ENCODE assay signal across 14 mouse cellular contexts in genomic region chr5:14955928-14956706, GRCm38 (mm10). TPM values are rescaled to one million over a fixed set of nuclear protein-coding genes. Genes with fewer than 3 reads are reported as not detected.
DNase-seq lines count a peak whose midpoint lies in the region; ATAC-seq and TF ChIP-seq lines count a peak whose summit lies in the region.
"Not testable (repeated sequence)": the region's sequence is repeated elsewhere in the genome, so short reads cannot be mapped to it uniquely, and the experiment has no call there.
"Had no signal": no experiment of that assay in that cellular context is flagged by ENCODE, and none has a peak within 500 bp of the region (broad histone marks: within the 10 kb centered on the region; RNA-seq: fewer than 3 reads in every experiment).

No protein-coding gene starts in this region.

- ATAC-seq in embryonic facial prominence, embryonic 15.5 days (ENCODE audit: insufficient number of reproducible peaks, low FRiP score, low TSS enrichment, low read depth), result peak; percentile 65; the same call in 1 of the 2 replicates
- ATAC-seq in heart, embryonic 14.5 days (ENCODE audit: insufficient number of reproducible peaks, insufficient read depth, low FRiP score, low read depth), result peak; percentile 35; the same call in 1 of the 2 replicates
- ATAC-seq in hindbrain, embryonic 14.5 days (ENCODE audit: low FRiP score), result peak; percentile 64
- 0 out of 2 replicates have a peak, but pooled peaks have one; percentile 40 for ATAC-seq in kidney, postnatal 0 days (replicated peaks; ENCODE audit: low FRiP score, low read depth)
- 0 out of 2 replicates have a peak, but pooled peaks have one; percentile 9 for ATAC-seq in midbrain, embryonic 13.5 days
- ATAC-seq in neural tube, embryonic 12.5 days (ENCODE audit: low FRiP score, low read depth), result peak; percentile 44; the same call in 1 of the 2 replicates

- not testable (repeated sequence) for H3K27me3 ChIP-seq in embryonic facial prominence, embryonic 15.5 days; heart, embryonic 14.5 days (ENCODE audit: control insufficient read depth, insufficient read depth, low read length); hindbrain, embryonic 14.5 days (ENCODE audit: control insufficient read depth, insufficient read depth, low read length); kidney, postnatal 0 days (ENCODE audit: insufficient read depth, low read length); midbrain, embryonic 13.5 days; neural tube, embryonic 12.5 days (replicated peaks)

- not testable (repeated sequence) for H3K4me3 ChIP-seq in embryonic facial prominence, embryonic 15.5 days (replicated peaks); heart, embryonic 14.5 days (ENCODE audit: control insufficient read depth in 1 of 2, insufficient read depth in 1 of 2, low read depth in 1 of 2, low read length in 2 of 2); hindbrain, embryonic 14.5 days (replicated peaks; ENCODE audit: low read length); kidney, postnatal 0 days (replicated peaks; ENCODE audit: low read depth, low read length); midbrain, embryonic 13.5 days (replicated peaks); neural tube, embryonic 12.5 days

- 90% methylated on average over 1 of the region's 1 CpGs for WGBS in embryonic facial prominence, embryonic 15.5 days
- WGBS in heart, embryonic 14.5 days, result 57% methylated on average over 1 of the region's 1 CpGs
- 100% methylated on average over 1 of the region's 1 CpGs for WGBS in hindbrain, embryonic 14.5 days
- 94% methylated on average over 1 of the region's 1 CpGs for WGBS in kidney, postnatal 0 days
- 74% methylated on average over 1 of the region's 1 CpGs for WGBS in midbrain, embryonic 13.5 days
- 94% methylated on average over 1 of the region's 1 CpGs for WGBS in neural tube, embryonic 12.5 days

- DNase-seq in heart, adult 11 months, result peak; percentile 73
- DNase-seq in hindbrain, embryonic 14.5 days (ENCODE audit: low spot score); kidney, postnatal 0 days (ENCODE audit: low spot score): not testable (repeated sequence)
- DNase-seq in yolk sac, embryonic 10.5 days (ENCODE audit: low spot score), result peak; percentile 7

- H3K9ac ChIP-seq in embryonic facial prominence, embryonic 15.5 days; heart, embryonic 14.5 days (ENCODE audit: low read length); hindbrain, embryonic 14.5 days; kidney, postnatal 0 days (ENCODE audit: low read depth, low read length); midbrain, embryonic 13.5 days (replicated peaks); neural tube, embryonic 12.5 days: not testable (repeated sequence)

- H3K4me1 ChIP-seq in embryonic facial prominence, embryonic 15.5 days; heart, embryonic 14.5 days (ENCODE audit: control insufficient read depth in 2 of 2, insufficient read depth in 2 of 2, low read length in 2 of 2); hindbrain, embryonic 14.5 days (replicated peaks; ENCODE audit: control insufficient read depth, insufficient read depth, low read length); kidney, postnatal 0 days (replicated peaks; ENCODE audit: insufficient read depth, low read length); midbrain, embryonic 13.5 days (replicated peaks); neural tube, embryonic 12.5 days: not testable (repeated sequence)

- not testable (repeated sequence) for H3K36me3 ChIP-seq in embryonic facial prominence, embryonic 15.5 days; heart, embryonic 14.5 days (ENCODE audit: control insufficient read depth, insufficient read depth, low read length); hindbrain, embryonic 14.5 days (replicated peaks; ENCODE audit: control insufficient read depth, insufficient read depth); kidney, postnatal 0 days (ENCODE audit: insufficient read depth, low read length); midbrain, embryonic 13.5 days; neural tube, embryonic 12.5 days

- H3K27ac ChIP-seq in embryonic facial prominence, embryonic 15.5 days (replicated peaks); heart, embryonic 14.5 days (replicated peaks in 1 of 2; ENCODE audit: control insufficient read depth in 1 of 2, insufficient read depth in 1 of 2, low read depth in 2 of 2, low read length in 2 of 2); hindbrain, embryonic 14.5 days; kidney, postnatal 0 days; midbrain, embryonic 13.5 days; neural tube, embryonic 12.5 days: not testable (repeated sequence)

- not testable (repeated sequence) for H3K9me3 ChIP-seq in embryonic facial prominence, embryonic 15.5 days (replicated peaks); heart, embryonic 14.5 days (ENCODE audit: control insufficient read depth, low read length); kidney, postnatal 0 days (replicated peaks; ENCODE audit: low read length)
- H3K9me3 ChIP-seq in hindbrain, embryonic 14.5 days (ENCODE audit: control insufficient read depth, low read length), result peaks cover 44% of the 10 kb centered on the region
- H3K9me3 ChIP-seq in midbrain, embryonic 13.5 days, result peaks cover 27% of the 10 kb centered on the region
- H3K9me3 ChIP-seq in neural tube, embryonic 12.5 days, result peaks cover 31% of the 10 kb centered on the region

- TF ChIP-seq CTCF in kidney, postnatal 0 days (IDR thresholded peaks at IDR 0.05; ENCODE audit: low read depth), result not testable (repeated sequence)

- H3K4me2 ChIP-seq in embryonic facial prominence, embryonic 15.5 days (replicated peaks); heart, embryonic 14.5 days (ENCODE audit: low read length); hindbrain, embryonic 14.5 days (replicated peaks); kidney, postnatal 0 days (ENCODE audit: low read length); midbrain, embryonic 13.5 days (replicated peaks); neural tube, embryonic 12.5 days (replicated peaks): not testable (repeated sequence)

RNA-seq across cellular contexts. Expression of gene Speer4e, which starts 17.9 kb away (rescaled TPM):
- polyA plus RNA-seq in embryonic facial prominence, embryonic 15.5 days (2015; fragmentation: Nextera tagmentation; extraction: Ambion mirVana), result not detected in 2 replicates
- polyA plus RNA-seq in heart, embryonic 14.5 days (2014; fragmentation: Nextera tagmentation; extraction: Ambion mirVana), result 0.14 TPM in 1 of 2 replicates, not detected in the other
- polyA plus RNA-seq in hindbrain, embryonic 14.5 days (2014; fragmentation: Nextera tagmentation; extraction: Ambion mirVana), result not detected in 2 replicates
- not detected in 2 replicates for polyA plus RNA-seq in kidney, postnatal 0 days (2015; fragmentation: Nextera tagmentation; extraction: Ambion mirVana)
- not detected in 2 replicates for polyA plus RNA-seq in midbrain, embryonic 13.5 days (2015; fragmentation: Nextera tagmentation; extraction: Ambion mirVana)
- not detected in 2 replicates for polyA plus RNA-seq in neural tube, embryonic 12.5 days (2016; fragmentation: Nextera tagmentation; extraction: Ambion mirVana)
- polyA plus RNA-seq: adrenal gland, adult 2 months; embryonic facial prominence, embryonic 10.5 days; forebrain, embryonic 15.5 days; heart, embryonic 10.5 days; hindbrain, embryonic 16.5 days; intestine, embryonic 14.5 days had no signal

RNA-seq across cellular contexts. Expression of gene Gm10354, which starts 22.6 kb away (rescaled TPM):
- polyA plus RNA-seq in embryonic facial prominence, embryonic 15.5 days (2015; fragmentation: Nextera tagmentation; extraction: Ambion mirVana), result 0.14 TPM in 1 of 2 replicates, not detected in the other
- not detected in 2 replicates for polyA plus RNA-seq in heart, embryonic 14.5 days (2014; fragmentation: Nextera tagmentation; extraction: Ambion mirVana)
- not detected in 2 replicates for polyA plus RNA-seq in hindbrain, embryonic 14.5 days (2014; fragmentation: Nextera tagmentation; extraction: Ambion mirVana)
- not detected in 2 replicates for polyA plus RNA-seq in kidney, postnatal 0 days (2015; fragmentation: Nextera tagmentation; extraction: Ambion mirVana)
- not detected in 2 replicates for polyA plus RNA-seq in midbrain, embryonic 13.5 days (2015; fragmentation: Nextera tagmentation; extraction: Ambion mirVana)
- polyA plus RNA-seq in neural tube, embryonic 12.5 days (2016; fragmentation: Nextera tagmentation; extraction: Ambion mirVana), result not detected in 2 replicates
- polyA plus RNA-seq: adrenal gland, adult 2 months; embryonic facial prominence, embryonic 10.5 days; forebrain, embryonic 15.5 days; heart, embryonic 10.5 days; hindbrain, embryonic 16.5 days; intestine, embryonic 14.5 days had no signal

RNA-seq across cellular contexts. Expression of gene Gm9758, which starts 41.4 kb away (rescaled TPM):
- polyA plus RNA-seq in embryonic facial prominence, embryonic 15.5 days (2015; fragmentation: Nextera tagmentation; extraction: Ambion mirVana), result not detected in 2 replicates
- polyA plus RNA-seq in heart, embryonic 14.5 days (2014; fragmentation: Nextera tagmentation; extraction: Ambion mirVana), result not detected in 2 replicates
- polyA plus RNA-seq in hindbrain, embryonic 14.5 days (2014; fragmentation: Nextera tagmentation; extraction: Ambion mirVana), result not detected in 2 replicates
- not detected in 2 replicates for polyA plus RNA-seq in kidney, postnatal 0 days (2015; fragmentation: Nextera tagmentation; extraction: Ambion mirVana)
- polyA plus RNA-seq in midbrain, embryonic 13.5 days (2015; fragmentation: Nextera tagmentation; extraction: Ambion mirVana), result not detected in 2 replicates
- not detected in 2 replicates for polyA plus RNA-seq in neural tube, embryonic 12.5 days (2016; fragmentation: Nextera tagmentation; extraction: Ambion mirVana)
- polyA plus RNA-seq: adrenal gland, adult 2 months; embryonic facial prominence, embryonic 10.5 days; forebrain, embryonic 15.5 days; heart, embryonic 10.5 days; hindbrain, embryonic 16.5 days; intestine, embryonic 14.5 days had no signal

Comparison
In these comparisons a context has a peak if more than half of its experiments do, and no peak if none do; other contexts are left out.
1. ATAC-seq: peak in every context shown above with its lines; median percentile 65 in embryonic facial prominence, embryonic 15.5 days; 64 in hindbrain, embryonic 14.5 days; 44 in neural tube, embryonic 12.5 days; 40 in kidney, postnatal 0 days; 35 in heart, embryonic 14.5 days; 9 in midbrain, embryonic 13.5 days.